Mouse (Mus musculus) frontal cortex, postnatal 25 days (tissue): ENCODE results near the gene Prl2c1.
"Not testable (repeated sequence)": the region's sequence is repeated elsewhere in the genome, so short reads cannot be mapped to it uniquely, and the experiment has no call there.

Experiments
- DNase-seq, 2 experiments: peaks; one replicate each; pipeline ENCODE4 v3.0.0; 2022; ENCODE audit warnings: low spot score in 2 of 2

Prl2c1 gene

DNA sequence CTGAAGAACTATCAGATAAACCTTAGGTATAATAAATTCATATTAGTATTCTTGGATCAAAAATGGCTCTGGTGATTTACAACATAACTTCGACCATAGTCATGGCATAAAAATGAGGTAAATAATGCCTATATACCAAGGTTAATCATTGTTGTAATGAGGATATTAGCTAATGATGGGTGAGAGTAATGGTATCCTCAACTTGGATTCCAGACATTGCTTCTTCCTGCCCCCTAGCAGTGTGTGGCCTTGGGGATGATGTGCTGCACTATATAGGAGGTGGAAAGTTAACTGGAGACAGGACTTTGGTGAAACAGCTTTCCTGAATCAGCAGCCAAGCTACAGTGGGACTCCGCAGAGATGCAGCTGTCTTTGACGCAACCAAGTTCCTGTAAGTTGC, at the start of gene Prl2c1:
Gene Prl2c1 (plus strand): TSS at position 301 of the 400 bp plus-strand sequence.
- DNase-seq: no peak

DNA sequence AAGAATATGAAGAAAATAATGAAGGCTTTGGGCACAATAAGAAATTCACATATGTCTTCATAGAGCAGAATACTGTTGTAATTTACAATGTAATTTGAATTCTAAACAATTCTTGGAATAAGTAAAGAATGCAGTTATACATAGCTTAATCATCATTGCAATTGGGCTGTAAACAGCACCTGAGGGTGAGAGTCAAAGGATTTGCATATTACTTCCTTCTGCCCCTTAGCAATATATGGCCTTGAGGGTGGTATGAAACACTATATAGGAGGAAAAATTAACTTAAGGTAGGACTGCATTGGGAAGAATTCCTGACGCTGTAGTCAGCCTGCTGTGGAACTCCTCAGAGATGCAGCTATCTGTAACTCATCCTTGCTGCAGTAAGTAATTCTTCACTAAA, 47.8 kb upstream of the Prl2c1 start, which contains the start of gene Prl2a1:
Gene Prl2a1 (plus strand): TSS at position 301 of the 400 bp plus-strand sequence.
- DNase-seq: no peak

- DNase-seq: no peak
Measured at GRCm38 (mm10) chr13:27802765-27803164, 46.4 kb upstream of the Prl2c1 start.

DNA sequence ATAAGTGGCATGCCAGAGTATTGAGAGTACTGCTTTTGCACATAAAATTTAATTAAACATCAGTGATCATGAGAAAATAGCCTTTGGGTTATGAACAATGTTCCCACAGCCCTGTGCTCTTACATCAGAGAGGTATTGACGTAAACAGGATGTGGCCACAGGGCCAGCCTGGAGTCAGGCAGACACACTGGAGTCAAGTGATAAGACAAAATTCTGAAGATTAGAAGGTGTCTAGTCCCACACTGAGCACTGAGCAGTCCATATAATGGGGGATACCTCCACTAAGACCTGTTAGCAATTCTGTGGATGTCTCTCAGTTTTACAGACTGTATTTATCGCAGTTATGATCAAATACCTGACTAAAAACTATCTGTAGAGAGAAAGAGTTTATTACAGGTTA, 55.1 kb downstream of the Prl2c1 start:
- DNase-seq: not testable (repeated sequence)
